Comparison of ENCODE assay signal across 8 mouse cellular contexts in the genomic region with DNA sequence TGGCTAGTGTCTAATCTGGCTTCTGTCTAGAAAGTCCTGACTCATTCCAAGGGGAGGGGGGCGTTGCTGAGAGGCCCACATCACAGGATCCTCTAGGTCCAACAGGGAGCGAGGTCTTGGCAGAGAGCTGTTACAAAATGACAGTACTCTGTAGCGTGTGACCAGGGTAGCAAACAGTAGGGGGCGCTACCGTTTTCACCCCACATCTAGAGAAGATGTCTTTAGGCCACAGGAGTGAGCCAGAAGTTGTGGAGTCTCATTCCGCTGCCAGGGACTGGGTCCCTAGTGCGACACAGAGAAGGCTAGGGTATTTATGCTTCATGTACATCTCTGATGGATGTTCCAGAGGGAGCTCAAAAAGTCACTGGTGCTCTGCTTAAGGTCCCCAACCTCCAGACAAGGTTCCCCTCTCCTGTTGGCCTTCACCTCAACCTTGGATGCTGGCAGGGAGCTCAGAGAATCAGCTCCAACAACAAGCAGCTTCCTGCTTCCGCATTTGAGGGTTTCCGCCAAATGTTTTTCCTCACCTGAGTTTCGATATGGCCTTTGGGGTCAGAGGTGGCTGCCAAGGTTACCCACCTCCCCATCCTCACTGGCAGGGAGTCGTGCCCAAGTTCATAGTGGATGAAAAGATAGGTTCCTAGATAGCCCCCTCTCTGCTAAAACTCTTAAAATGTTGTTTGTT. TPM values are rescaled to one million over a fixed set of nuclear protein-coding genes. Genes with fewer than 3 reads are reported as not detected.
A peak's percentile ranks its signal among the peaks of the same experiment; 100 is the strongest.
DNase-seq lines count a peak whose midpoint lies in the region; ATAC-seq and TF ChIP-seq lines count a peak whose summit lies in the region.

No protein-coding gene starts in this region.

- no peaks in the 10 kb centered on the region for H3K9me3 ChIP-seq in embryonic facial prominence, embryonic 14.5 days (ENCODE audit: control insufficient read depth, low read length)
- H3K9me3 ChIP-seq in heart, postnatal 0 days (replicated peaks; ENCODE audit: control insufficient read depth, low read length): no peaks in the 10 kb centered on the region

- H3K36me3 ChIP-seq in embryonic facial prominence, embryonic 14.5 days (ENCODE audit: control insufficient read depth, insufficient read depth, low read length): no peaks in the 10 kb centered on the region
- H3K36me3 ChIP-seq in heart, postnatal 0 days (replicated peaks; ENCODE audit: control insufficient read depth, insufficient read depth, low read length): no peaks in the 10 kb centered on the region
- H3K36me3 ChIP-seq in macrophage (ENCODE audit: inconsistent target): no peaks in the 10 kb centered on the region

- peak overlapping the region; percentile 91 for H3K4me2 ChIP-seq in embryonic facial prominence, embryonic 14.5 days (ENCODE audit: low read depth, low read length)
- peak overlapping the region; percentile 97 for H3K4me2 ChIP-seq in heart, postnatal 0 days (ENCODE audit: low read depth, low read length)

- 27% methylated on average over 11 of the region's 11 CpGs for WGBS in embryonic facial prominence, embryonic 14.5 days
- WGBS in heart, postnatal 0 days: 20% methylated on average over 11 of the region's 11 CpGs
- 53% methylated on average over 11 of the region's 11 CpGs for WGBS in macrophage (ENCODE audit: missing documents)

- H3K4me3 ChIP-seq in embryonic facial prominence, embryonic 14.5 days (ENCODE audit: low read depth, low read length): peak overlapping the region; percentile 44
- H3K4me3 ChIP-seq in heart, postnatal 0 days (ENCODE audit: low read depth, low read length): peak overlapping the region; percentile 54
- peak overlapping the region; percentile 30; the same call in 1 of the 2 replicates for H3K4me3 ChIP-seq in macrophage (ENCODE audit: inconsistent target)

- TF ChIP-seq CTCF in heart, postnatal 0 days (IDR thresholded peaks at IDR 0.05; ENCODE audit: low read depth): peak; percentile 15; the same call in 1 of the 2 replicates

- no peak for TF ChIP-seq EP300 in heart, postnatal 0 days (IDR thresholded peaks at IDR 0.05; ENCODE audit: low read depth)

- ATAC-seq in embryonic facial prominence, embryonic 14.5 days (ENCODE audit: low read depth): no peak
- ATAC-seq in heart, postnatal 0 days (ENCODE audit: insufficient read depth, low read depth): 0 out of 2 replicates have a peak, but pooled peaks have one; percentile 15

- no peak overlapping the region for H3K9ac ChIP-seq in embryonic facial prominence, embryonic 14.5 days (ENCODE audit: low read depth, low read length)
- H3K9ac ChIP-seq in heart, postnatal 0 days (replicated peaks; ENCODE audit: low read depth, low read length): no peak overlapping the region

- peak; percentile 70 to 71 for DNase-seq in B cell, adult 2 months
- DNase-seq in R1 (ENCODE audit: low read depth, low spot score): peak; percentile 49
- no peak for DNase-seq in embryonic facial prominence, embryonic 14.5 days (ENCODE audit: low spot score)
- no peak for DNase-seq in heart, postnatal 0 days (ENCODE audit: low spot score)
- DNase-seq in kidney, postnatal 10 days: peak; percentile 38
- DNase-seq in spleen, adult 18-20 months: peak; percentile 17 to 54
- DNase-seq in frontal cortex, postnatal 36 days (ENCODE audit: low spot score in 2 of 2): no peak

- H3K79me2 ChIP-seq in macrophage (ENCODE audit: inconsistent target): no peaks in the 10 kb centered on the region

- H3K27ac ChIP-seq in embryonic facial prominence, embryonic 14.5 days (replicated peaks; ENCODE audit: low read depth, low read length): no peak overlapping the region
- no peak overlapping the region for H3K27ac ChIP-seq in heart, postnatal 0 days (ENCODE audit: low read depth)
- H3K27ac ChIP-seq in macrophage: no peak overlapping the region

- no peaks in the 10 kb centered on the region for H3K27me3 ChIP-seq in embryonic facial prominence, embryonic 14.5 days (replicated peaks; ENCODE audit: control insufficient read depth, insufficient read depth, low read length)
- H3K27me3 ChIP-seq in heart, postnatal 0 days (ENCODE audit: control insufficient read depth, insufficient read depth, low read length): no peaks in the 10 kb centered on the region; the same call in 1 of the 2 replicates

- no peaks in the 10 kb centered on the region for H3K4me1 ChIP-seq in embryonic facial prominence, embryonic 14.5 days (ENCODE audit: control insufficient read depth, insufficient read depth, low read length)
- H3K4me1 ChIP-seq in heart, postnatal 0 days (ENCODE audit: control insufficient read depth, insufficient read depth): peaks cover 11% of the 10 kb centered on the region; the same call in 1 of the 2 replicates

RNA-seq across cellular contexts. Expression of gene Zfp831, which starts 29.3 kb away (rescaled TPM):
- polyA plus RNA-seq in embryonic facial prominence, embryonic 14.5 days (2014; fragmentation: Nextera tagmentation; extraction: Ambion mirVana): not detected in 2 replicates
- 0.19 TPM in 1 of 2 replicates, not detected in the other for total RNA-seq in heart, postnatal 0 days (2014; rRNA removed; ENCODE audit: low replicate concordance)
- 0.01 TPM in 2 replicates for polyA plus RNA-seq in heart, postnatal 0 days (2015; fragmentation: Nextera tagmentation; extraction: Ambion mirVana)
- not detected for total RNA-seq in macrophage (2018; cell fraction: chromatin; rRNA removed)
- under 1 TPM in 11 of 26 experiments, not detected in 15; under 0.01 to 0.05 (median 0.03) TPM for total RNA-seq in macrophage (2018; cell fraction: cytosol; rRNA removed)
- under 1 TPM in 4 of 26 experiments, not detected in 22; 0.06 to 0.10 (median 0.10) TPM for total RNA-seq in macrophage (2018; cell fraction: nucleus; rRNA removed)
- 0.03 TPM in 1 of 3 replicates, not detected in the others for polyA plus RNA-seq in macrophage (2018)

Comparison
In these comparisons a context has a peak if more than half of its experiments do, and no peak if none do; other contexts are left out.
1. DNase-seq: peak in B cell, adult 2 months (2 of 2), R1 (single experiment), kidney, postnatal 10 days (single experiment) and spleen, adult 18-20 months (2 of 2); none in embryonic facial prominence, embryonic 14.5 days (single experiment), heart, postnatal 0 days (single experiment) and frontal cortex, postnatal 36 days (0 of 2).
2. Peak in every context shown above with its lines, with median percentiles within 50 percentile points of each other: H3K4me3 ChIP-seq.